Mouse (Mus musculus) limb, embryonic 14.5 days (tissue): ENCODE data around the gene Ly86. TPM values are rescaled to one million over a fixed set of nuclear protein-coding genes. Genes with fewer than 3 reads are reported as not detected.

Source experiments
- ATAC-seq: fragments of 200-750 bp; cut with Nextera tagmentation; 2 replicates; pipeline ENCODE4 v1.8.0; 2017; ENCODE audit warnings: low read depth, moderate number of reproducible peaks, moderate TSS enrichment; ENCODE audit not compliant: low FRiP score
- DNase-seq: peaks from one replicate; pipeline ENCODE4 v3.0.0-alpha.2; 2015; ENCODE audit warnings: low spot score
- H3K27ac ChIP-seq: fragments of 300-500 bp; sonication (generic); replicated peaks from 2 replicates; pipeline ENCODE4 v1.5.1; 2014; ENCODE audit warnings: low read depth, mild to moderate bottlenecking, low read length, moderate library complexity, mixed read lengths
- H3K27me3 ChIP-seq: fragments of 300-500 bp; sonication (generic); 2 replicates; pipeline ENCODE4 v1.6.1; 2014; ENCODE audit warnings: low read length, mixed read lengths; ENCODE audit not compliant: control insufficient read depth, insufficient read depth
- H3K36me3 ChIP-seq: fragments of 300-500 bp; sonication (generic); 2 replicates; pipeline ENCODE4 v1.6.1; 2014; ENCODE audit warnings: mild to moderate bottlenecking, low read length, moderate library complexity, mixed read lengths; ENCODE audit not compliant: control insufficient read depth, insufficient read depth
- H3K4me1 ChIP-seq: fragments of 300-500 bp; sonication (generic); 2 replicates; pipeline ENCODE4 v1.6.1; 2014; ENCODE audit warnings: antibody characterized with exemption, low read length, mixed read lengths; ENCODE audit not compliant: control insufficient read depth, insufficient read depth
- H3K4me2 ChIP-seq: fragments of 300-500 bp; sonication (generic); replicated peaks from 2 replicates; pipeline ENCODE4 v1.6.1; 2014; ENCODE audit warnings: low read depth, mild to moderate bottlenecking, low read length, moderate library complexity; ENCODE audit not compliant: severe bottlenecking
- H3K4me3 ChIP-seq: fragments of 300-500 bp; sonication (generic); replicated peaks from 2 replicates; pipeline ENCODE4 v1.5.1; 2014; ENCODE audit warnings: low read length
- H3K9ac ChIP-seq: fragments of 300-500 bp; sonication (generic); 2 replicates; pipeline ENCODE4 v1.6.1; 2014; ENCODE audit warnings: mild to moderate bottlenecking, low read depth, low read length, moderate library complexity; ENCODE audit not compliant: severe bottlenecking
- H3K9me3 ChIP-seq: fragments of 300-500 bp; sonication (generic); 2 replicates; pipeline ENCODE4 v1.6.1; 2016; ENCODE audit warnings: low read length; ENCODE audit not compliant: control insufficient read depth
- POLR2A ChIP-seq: fragments of 200-500 bp; IDR thresholded peaks from 2 replicates; pipeline ENCODE4 v1.8.0; 2012; ENCODE audit warnings: inconsistent platforms, mild to moderate bottlenecking, moderate library complexity, borderline replicate concordance; ENCODE audit not compliant: insufficient read depth, insufficient read length; ENCODE audit errors: extremely low read depth
- WGBS: fragments of 180-500 bp; shearing (Covaris S2); extraction: QIAGEN DNeasy Blood & Tissue Kit; methylation state at CpG from one replicate; pipeline ENCODE4 v1.1.7; 2014; 5-methylcytosine and 5-hydroxymethylcytosine counted together
- polyA plus RNA-seq, 2 experiments: library from polyadenylated mRNA; depleted of rRNA in 1 of 2; stranded (reverse) in 1 of 2; unstranded in 1 of 2; fragments of >200 nt; fragmentation: Nextera tagmentation in 1 of 2; extraction: Ambion mirVana in 1 of 2; gene quantifications; 2 replicates each; pipeline versions ENCODE4 v1.2.1 to v1.2.3; 2012 to 2014

Ly86 gene
- polyA plus RNA-seq, 2 experiments = 15.0 to 20.8 TPM

DNA sequence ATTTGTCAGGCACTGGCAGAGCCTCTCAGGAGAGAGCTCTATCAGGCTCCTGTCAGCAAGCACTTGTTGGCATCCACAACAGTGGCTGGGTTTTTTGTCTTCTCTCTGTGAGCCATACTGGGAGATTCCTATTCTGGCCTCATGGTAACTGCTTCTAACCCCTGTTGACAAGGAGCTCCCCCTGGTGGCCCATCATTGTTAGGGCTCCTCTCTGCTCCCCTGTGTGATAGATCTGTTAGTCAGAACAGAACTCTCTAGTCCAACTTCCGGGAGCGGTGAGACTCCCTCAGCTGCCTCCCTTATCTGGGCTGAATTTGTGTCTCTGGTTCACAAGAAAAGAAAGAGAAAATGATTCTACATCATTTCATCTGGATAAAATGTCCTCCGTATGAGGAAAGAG is 19.5 kb upstream of the Ly86 start:
- no peak for TF ChIP-seq POLR2A
- H3K4me2 ChIP-seq = no peak overlapping the region

GRCm38 (mm10) chr13:37329747-37330146 is 15.3 kb upstream of the Ly86 start:
- WGBS = 75% methylated on average over 8 of the region's 8 CpGs
- no peaks in the 10 kb centered on the region for H3K27me3 ChIP-seq
- H3K4me3 ChIP-seq = no peak overlapping the region
- no peak for ATAC-seq
- no peaks in the 10 kb centered on the region for H3K36me3 ChIP-seq
- H3K9ac ChIP-seq = no peak overlapping the region
- no peaks in the 10 kb centered on the region for H3K9me3 ChIP-seq
- DNase-seq = no peak
- no peak overlapping the region for H3K4me2 ChIP-seq
- H3K4me1 ChIP-seq = no peaks in the 10 kb centered on the region
- no peak overlapping the region for H3K27ac ChIP-seq
- TF ChIP-seq POLR2A = no peak

More for the DNA sequence above, 19.5 kb upstream of the Ly86 start:
- 89% methylated on average over 3 of the region's 3 CpGs for WGBS
- H3K4me3 ChIP-seq = no peak overlapping the region
- H3K4me1 ChIP-seq = no peaks in the 10 kb centered on the region
- no peak overlapping the region for H3K9ac ChIP-seq
- no peak for ATAC-seq
- no peaks in the 10 kb centered on the region for H3K27me3 ChIP-seq
- H3K36me3 ChIP-seq = no peaks in the 10 kb centered on the region
- DNase-seq = no peak
- H3K27ac ChIP-seq = no peak overlapping the region
- H3K9me3 ChIP-seq = no peaks in the 10 kb centered on the region

GRCm38 (mm10) chr13:37330971-37331370 is 14.0 kb upstream of the Ly86 start:
- no peak for TF ChIP-seq POLR2A
- H3K4me2 ChIP-seq = no peak overlapping the region
- no peak overlapping the region for H3K4me3 ChIP-seq
- ATAC-seq (no peak), DNase-seq (no peak)
- no peaks in the 10 kb centered on the region for H3K27me3 ChIP-seq
- H3K9me3 ChIP-seq = no peaks in the 10 kb centered on the region
- WGBS = 85% methylated on average over 4 of the region's 4 CpGs
- no peaks in the 10 kb centered on the region for H3K4me1 ChIP-seq
- no peak overlapping the region for H3K9ac ChIP-seq
- no peak overlapping the region for H3K27ac ChIP-seq
- no peaks in the 10 kb centered on the region for H3K36me3 ChIP-seq

DNA sequence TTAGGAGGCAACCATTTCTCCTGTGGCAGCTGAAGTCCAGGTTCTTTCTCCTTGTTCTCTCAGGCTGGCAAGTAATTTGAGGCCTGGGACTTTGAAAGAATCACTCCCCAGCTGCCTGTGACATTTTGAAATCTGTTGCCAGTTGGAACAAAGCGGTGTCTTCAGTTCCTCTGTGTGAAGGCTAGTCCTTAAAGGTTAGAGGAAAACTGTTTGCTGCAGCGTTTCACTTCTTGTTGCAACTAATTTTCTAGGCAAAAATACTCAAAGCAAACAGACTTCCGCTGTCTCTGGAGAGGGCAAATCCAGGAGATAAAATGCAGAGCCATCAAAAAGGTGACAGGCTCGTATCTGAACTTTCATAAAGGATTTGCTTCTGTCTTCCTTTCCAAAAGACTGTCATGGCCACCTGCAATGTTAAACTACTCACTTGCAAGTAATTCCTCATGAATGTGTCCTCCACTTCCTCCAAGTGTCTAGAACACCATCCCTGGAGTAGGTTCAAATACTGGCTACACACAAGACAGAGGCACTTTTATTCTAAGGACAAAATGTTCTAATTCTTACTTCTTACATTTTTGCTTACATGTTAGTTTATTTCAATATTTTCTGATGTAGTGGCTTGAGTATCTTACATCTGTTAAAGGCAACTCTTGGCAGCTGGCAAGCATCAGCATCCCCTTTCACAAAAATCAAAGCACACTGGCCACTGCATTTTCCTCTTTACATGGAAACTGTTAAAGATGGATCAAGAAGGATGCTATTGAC is 12.0 kb upstream of the Ly86 start:
- Histone ChIP-seq H3K4me1 (no peaks in the 10 kb centered on the region), H3K9ac (no peak overlapping the region), H3K4me2 (no peak overlapping the region), H3K36me3 (no peaks in the 10 kb centered on the region), H3K4me3 (no peak overlapping the region), H3K27me3 (no peaks in the 10 kb centered on the region), H3K9me3 (no peaks in the 10 kb centered on the region), H3K27ac (no peak overlapping the region)
- DNase-seq = no peak
- TF ChIP-seq POLR2A = no peak
- WGBS = 76% methylated on average over 4 of the region's 4 CpGs
- no peak for ATAC-seq

GRCm38 (mm10) chr13:37333544-37333870 is 11.5 kb upstream of the Ly86 start:
- Histone ChIP-seq H3K4me3 (no peak overlapping the region), H3K27me3 (no peaks in the 10 kb centered on the region), H3K4me2 (no peak overlapping the region), H3K36me3 (no peaks in the 10 kb centered on the region), H3K9me3 (no peaks in the 10 kb centered on the region), H3K27ac (no peak overlapping the region), H3K9ac (no peak overlapping the region), H3K4me1 (no peaks in the 10 kb centered on the region)
- no peak for TF ChIP-seq POLR2A
- WGBS = 70% methylated on average over 1 of the region's 1 CpGs
- DNase-seq (no peak), ATAC-seq (no peak)
